Mouse (Mus musculus): Measurements from ENCODE around the gene Tmem200a. TPM values are rescaled to one million over a fixed set of nuclear protein-coding genes. Genes with fewer than 3 reads are reported as not detected.

Tmem200a gene
- polyA plus RNA-seq (2012; ENCODE audit: insufficient read depth, low replicate concordance): not detected in 2 replicates

DNA sequence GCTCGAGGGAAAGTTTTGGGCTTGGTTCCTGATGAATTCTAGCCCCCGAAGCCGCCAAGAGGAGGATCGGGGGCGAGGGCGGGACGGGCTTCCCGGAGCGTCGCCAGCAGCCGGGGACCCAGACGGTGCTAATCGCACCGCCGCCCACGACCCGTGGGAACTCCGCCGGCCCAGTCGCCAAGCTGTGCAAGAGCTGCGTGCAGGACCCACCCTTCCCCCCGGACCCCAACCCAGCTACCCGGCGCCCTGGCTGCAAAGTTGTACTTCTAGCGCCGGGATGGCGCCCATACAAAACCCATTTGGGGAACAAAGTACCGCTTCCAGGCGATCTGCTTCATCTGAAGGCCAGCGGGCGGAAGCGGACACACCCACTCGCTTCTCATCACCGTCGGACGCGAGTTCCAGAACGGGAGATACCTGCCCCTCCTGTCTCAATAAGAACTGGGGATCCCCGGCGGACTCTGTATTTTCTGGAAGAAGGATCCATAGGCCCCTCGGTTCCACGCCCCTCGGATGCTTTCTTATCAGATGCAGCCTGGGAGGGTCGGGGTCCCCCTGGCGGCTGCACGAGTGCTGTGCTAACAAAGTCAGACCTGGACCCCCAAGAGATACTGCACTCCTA lies at the start of gene Tmem200a:
Tmem200a (minus strand) TSS at position 532 of the 622 bp plus-strand sequence.
- peak within 1 kb of the TSS; percentile 71 for H3K4me3 ChIP-seq (replicated peaks)
- peaks cover 7% of the 10 kb centered on the region; the same call in 1 of the 2 replicates for H3K4me1 ChIP-seq
- peaks cover 17% of the 10 kb centered on the region for H3K27me3 ChIP-seq (replicated peaks)
- H3K9me3 ChIP-seq: 0 out of 2 replicates have a peak, but pooled peaks cover 11% of the 10 kb centered on the region
- TF ChIP-seq FLI1 (IDR thresholded peaks at IDR 0.05; ENCODE audit: low read length): no peak
- TF ChIP-seq GATA1 (IDR thresholded peaks at IDR 0.05; ENCODE audit: borderline replicate concordance, low read length): no peak
- H3K36me3 ChIP-seq (replicated peaks; ENCODE audit: low read length): no peaks in the 10 kb centered on the region

- no peak overlapping the region for H3K4me3 ChIP-seq (replicated peaks)
- no peaks in the 10 kb centered on the region for H3K27me3 ChIP-seq (replicated peaks)
- no peak for TF ChIP-seq GATA1 (IDR thresholded peaks at IDR 0.05; ENCODE audit: borderline replicate concordance, low read length)
- no peak for TF ChIP-seq FLI1 (IDR thresholded peaks at IDR 0.05; ENCODE audit: low read length)
- no peaks in the 10 kb centered on the region for H3K36me3 ChIP-seq (replicated peaks; ENCODE audit: low read length)
- peaks cover 10% of the 10 kb centered on the region for H3K9me3 ChIP-seq
- H3K4me1 ChIP-seq: no peaks in the 10 kb centered on the region
Measured at GRCm38 (mm10) chr10:26119822-26120183, 41.0 kb upstream of the Tmem200a start.

DNA sequence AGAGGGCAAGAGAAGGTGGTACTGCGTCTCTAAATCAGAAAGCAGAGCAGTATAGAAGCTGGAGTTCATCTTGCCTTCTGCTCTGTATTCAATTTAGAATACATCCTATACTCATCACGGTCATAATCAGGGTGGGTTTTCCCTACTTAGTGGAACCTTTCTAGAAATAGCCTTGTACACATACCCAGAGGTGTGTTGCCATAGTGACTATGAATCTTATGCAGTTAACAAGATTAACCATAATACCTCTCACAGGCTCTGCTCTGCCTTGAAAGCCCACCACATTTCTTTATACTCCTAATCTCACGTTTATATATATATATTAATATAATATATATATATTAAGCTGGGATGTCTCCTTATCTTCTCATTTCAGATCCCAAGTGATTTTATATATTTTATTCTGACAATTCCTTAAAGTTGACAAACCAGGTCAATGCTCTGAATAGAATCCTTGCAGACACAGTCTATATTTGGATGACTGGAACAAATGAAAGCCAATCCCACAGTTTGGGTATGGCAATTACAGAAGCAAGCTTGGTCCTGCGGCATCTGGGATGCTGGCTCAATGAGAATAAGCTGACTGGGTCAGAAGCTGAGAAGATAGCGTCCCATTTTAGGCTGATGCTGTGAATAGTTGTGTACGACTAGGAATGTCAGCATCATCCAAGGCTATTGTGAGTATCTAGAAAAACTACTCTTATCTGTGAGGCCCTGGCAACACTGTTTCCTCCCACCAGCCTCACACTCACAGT lies 40.4 kb upstream of the Tmem200a start:
- no peak overlapping the region for H3K4me3 ChIP-seq (replicated peaks)
- H3K4me1 ChIP-seq: no peaks in the 10 kb centered on the region
- H3K9me3 ChIP-seq: peaks cover 10% of the 10 kb centered on the region
- no peaks in the 10 kb centered on the region for H3K36me3 ChIP-seq (replicated peaks; ENCODE audit: low read length)
- TF ChIP-seq FLI1 (IDR thresholded peaks at IDR 0.05; ENCODE audit: low read length) (no peak), GATA1 (IDR thresholded peaks at IDR 0.05; ENCODE audit: borderline replicate concordance, low read length) (no peak)
- H3K27me3 ChIP-seq (replicated peaks): no peaks in the 10 kb centered on the region

GRCm38 (mm10) chr10:26114409-26114808 lies 35.6 kb upstream of the Tmem200a start:
- Histone ChIP-seq H3K36me3 (replicated peaks; ENCODE audit: low read length) (no peaks in the 10 kb centered on the region), H3K9me3 (peaks cover 3% of the 10 kb centered on the region; the same call in 1 of the 2 replicates), H3K4me3 (replicated peaks) (no peak overlapping the region), H3K27me3 (replicated peaks) (no peaks in the 10 kb centered on the region), H3K4me1 (no peaks in the 10 kb centered on the region)
- TF ChIP-seq FLI1 (IDR thresholded peaks at IDR 0.05; ENCODE audit: low read length) (no peak), GATA1 (IDR thresholded peaks at IDR 0.05; ENCODE audit: borderline replicate concordance, low read length) (no peak)

DNA sequence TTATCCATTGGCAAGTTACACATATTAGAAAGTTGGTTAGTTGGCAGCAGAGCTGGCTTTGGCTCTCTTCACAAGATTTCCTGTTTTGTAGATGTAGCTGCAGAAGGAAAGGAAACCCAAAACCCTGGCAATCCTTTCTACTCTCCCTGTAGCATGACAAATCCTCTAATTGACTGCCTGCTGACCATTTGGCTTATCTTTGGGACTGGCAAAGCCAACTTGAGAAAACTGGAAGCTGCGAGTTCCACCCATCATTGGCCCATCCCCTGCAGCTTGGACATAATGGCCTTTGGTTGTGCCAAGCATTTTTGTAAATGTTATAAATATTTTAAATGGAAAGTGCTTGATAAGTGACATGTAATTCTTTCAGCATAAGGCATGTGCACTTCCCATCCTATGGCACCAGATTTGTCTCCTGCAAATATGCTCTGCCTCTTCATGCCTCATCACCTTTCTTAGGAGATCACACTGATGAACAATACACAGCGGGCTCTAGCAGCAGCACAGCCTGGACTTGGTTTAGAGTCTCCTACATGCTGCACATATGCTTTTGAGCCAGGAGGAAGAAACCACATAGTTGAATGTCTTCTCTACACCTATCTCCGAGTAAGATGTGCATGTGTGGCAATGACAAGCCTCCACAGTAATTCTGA lies 24.6 kb upstream of the Tmem200a start:
- no peaks in the 10 kb centered on the region for H3K27me3 ChIP-seq (replicated peaks)
- H3K4me1 ChIP-seq: no peaks in the 10 kb centered on the region
- TF ChIP-seq GATA1 (IDR thresholded peaks at IDR 0.05; ENCODE audit: borderline replicate concordance, low read length): no peak
- TF ChIP-seq FLI1 (IDR thresholded peaks at IDR 0.05; ENCODE audit: low read length): no peak

GRCm38 (mm10) chr10:26082081-26082480 lies 3.2 kb upstream of the Tmem200a start:
- Histone ChIP-seq H3K4me3 (replicated peaks) (no peak overlapping the region), H3K9me3 (peaks cover 17% of the 10 kb centered on the region; the same call in 1 of the 2 replicates), H3K4me1 (peaks cover 7% of the 10 kb centered on the region; the same call in 1 of the 2 replicates), H3K27me3 (replicated peaks) (peaks cover 17% of the 10 kb centered on the region), H3K36me3 (replicated peaks; ENCODE audit: low read length) (no peaks in the 10 kb centered on the region)
- TF ChIP-seq FLI1 (IDR thresholded peaks at IDR 0.05; ENCODE audit: low read length) (no peak), GATA1 (IDR thresholded peaks at IDR 0.05; ENCODE audit: borderline replicate concordance, low read length) (no peak)

More for the DNA sequence above, 24.6 kb upstream of the Tmem200a start:
- H3K36me3 ChIP-seq (replicated peaks; ENCODE audit: low read length): no peaks in the 10 kb centered on the region
- no peaks in the 10 kb centered on the region for H3K9me3 ChIP-seq
- H3K4me3 ChIP-seq (replicated peaks): no peak overlapping the region

- Histone ChIP-seq H3K27me3 (replicated peaks) (peaks cover 17% of the 10 kb centered on the region), H3K36me3 (replicated peaks; ENCODE audit: low read length) (no peaks in the 10 kb centered on the region), H3K4me3 (replicated peaks) (no peak overlapping the region), H3K9me3 (0 out of 2 replicates have a peak, but pooled peaks cover 11% of the 10 kb centered on the region), H3K4me1 (peaks cover 7% of the 10 kb centered on the region; the same call in 1 of the 2 replicates)
- TF ChIP-seq GATA1 (IDR thresholded peaks at IDR 0.05; ENCODE audit: borderline replicate concordance, low read length) (no peak), FLI1 (IDR thresholded peaks at IDR 0.05; ENCODE audit: low read length) (no peak)
Measured at GRCm38 (mm10) chr10:26079678-26080077, 826 bp upstream of the Tmem200a start.

DNA sequence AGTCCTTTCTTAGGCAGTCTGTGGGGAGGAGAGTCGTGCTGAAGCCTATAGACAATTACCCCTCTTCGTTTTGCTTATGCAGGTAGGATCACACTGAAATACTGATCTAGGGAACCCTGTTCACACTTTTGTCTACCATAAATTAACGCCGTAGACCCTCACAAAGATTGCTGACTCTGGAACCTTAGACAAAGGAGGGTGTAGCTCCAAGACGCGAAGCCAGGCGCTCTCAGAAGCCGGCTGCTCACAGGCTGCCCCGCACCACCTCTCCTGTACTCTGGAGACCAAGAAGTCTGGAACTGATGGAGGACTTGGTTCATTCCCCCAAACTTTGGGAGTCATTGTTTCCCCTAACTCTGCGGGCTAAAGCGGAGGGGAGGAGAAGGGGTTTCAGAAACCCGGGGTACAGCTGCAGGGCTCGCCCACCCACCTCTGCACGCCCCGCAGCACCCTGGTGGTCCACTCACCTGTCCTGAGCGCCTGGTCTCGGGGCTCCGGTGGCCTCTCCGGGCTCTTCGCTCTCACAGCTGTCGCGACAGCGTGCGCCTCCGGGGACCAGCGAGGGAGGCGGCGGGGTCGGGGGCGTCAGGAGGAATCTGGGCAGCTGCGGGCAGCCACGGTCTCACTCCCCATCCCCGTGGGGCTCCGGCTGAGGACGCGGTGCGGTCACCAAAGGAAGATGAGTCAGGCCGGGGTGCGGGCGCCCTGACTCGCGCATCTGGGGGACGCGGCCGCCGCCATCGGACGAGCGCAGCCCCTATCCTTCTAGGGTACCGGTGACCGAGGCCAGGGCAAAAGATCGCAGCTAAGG lies 976 bp downstream of the Tmem200a start, which contains the start of gene Gm9767:
Gm9767 (plus strand) TSS at position 585 of the 811 bp plus-strand sequence.
- Histone ChIP-seq H3K27me3 (replicated peaks) (peaks cover 17% of the 10 kb centered on the region), H3K36me3 (replicated peaks; ENCODE audit: low read length) (no peaks in the 10 kb centered on the region), H3K4me3 (replicated peaks) (peak within 1 kb of the TSS; percentile 71), H3K4me1 (peaks cover 7% of the 10 kb centered on the region; the same call in 1 of the 2 replicates), H3K9me3 (0 out of 2 replicates have a peak, but pooled peaks cover 11% of the 10 kb centered on the region)
- TF ChIP-seq GATA1 (IDR thresholded peaks at IDR 0.05; ENCODE audit: borderline replicate concordance, low read length) (no peak), FLI1 (IDR thresholded peaks at IDR 0.05; ENCODE audit: low read length) (no peak)

DNA sequence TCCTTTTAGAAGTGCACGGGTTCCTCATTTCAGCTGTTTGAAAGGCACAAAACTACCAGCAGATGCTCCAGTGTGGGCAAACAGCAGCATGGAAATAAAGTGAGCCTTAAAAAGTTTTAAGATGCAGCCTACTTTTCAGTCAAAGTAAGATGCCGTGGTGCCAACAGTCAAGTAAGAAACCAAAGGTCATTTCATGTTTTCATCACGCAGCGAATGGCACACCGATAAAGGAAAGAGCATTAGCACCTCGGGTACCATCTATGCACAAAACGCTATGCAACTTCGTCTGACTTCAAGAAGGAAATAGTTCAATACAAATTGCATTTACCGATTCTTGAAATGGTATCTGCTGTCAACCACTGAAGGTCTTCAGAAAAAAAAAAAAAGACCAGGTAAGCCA lies 1.9 kb downstream of the Tmem200a start:
- Histone ChIP-seq H3K36me3 (replicated peaks; ENCODE audit: low read length) (no peaks in the 10 kb centered on the region), H3K9me3 (peaks cover 12% of the 10 kb centered on the region; the same call in 1 of the 2 replicates), H3K4me3 (replicated peaks) (no peak overlapping the region), H3K27me3 (replicated peaks) (peaks cover 17% of the 10 kb centered on the region), H3K4me1 (peaks cover 7% of the 10 kb centered on the region; the same call in 1 of the 2 replicates)
- TF ChIP-seq FLI1 (IDR thresholded peaks at IDR 0.05; ENCODE audit: low read length) (no peak), GATA1 (IDR thresholded peaks at IDR 0.05; ENCODE audit: borderline replicate concordance, low read length) (no peak)

Data from megakaryocyte, embryonic 14.5 days (primary cell).